Mouse (Mus musculus): Measurements from ENCODE around the gene B4galt4.
"Not testable (repeated sequence)": the region's sequence is repeated elsewhere in the genome, so short reads cannot be mapped to it uniquely, and the experiment has no call there.

B4galt4 gene

DNA sequence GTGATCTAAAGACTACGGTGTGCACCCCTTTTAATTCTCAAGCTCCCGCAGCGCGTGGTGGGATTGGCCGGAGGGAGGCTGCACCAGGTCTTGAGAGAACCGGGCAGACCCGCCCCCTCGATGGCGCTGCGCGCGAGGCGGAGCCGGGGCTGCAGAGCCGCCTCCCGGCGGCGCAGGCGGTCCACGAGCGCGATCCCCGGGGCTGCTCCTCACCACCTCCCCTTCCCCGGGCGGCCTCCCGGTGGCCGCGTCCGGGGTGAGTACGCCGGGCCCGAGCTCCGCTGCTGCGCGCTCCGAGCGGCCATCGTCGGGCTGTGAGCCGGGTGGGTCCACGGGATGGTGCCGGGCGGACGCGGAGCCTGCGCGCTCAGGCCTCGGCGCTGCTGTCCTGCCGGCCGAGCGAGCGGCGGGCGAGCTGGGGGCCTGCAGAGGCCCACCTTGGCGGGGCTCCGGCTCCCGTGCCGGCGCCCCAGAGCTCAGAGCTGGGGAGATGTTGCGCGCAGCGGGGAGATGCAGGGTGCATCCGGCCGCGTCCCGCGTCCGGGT is at the start of gene B4galt4:
B4galt4 (plus strand) TSS at position 152 of the 546 bp plus-strand sequence.
- DNase-seq (ENCODE audit: low spot score in 2 of 2): peak; percentile 48 to 81

DNA sequence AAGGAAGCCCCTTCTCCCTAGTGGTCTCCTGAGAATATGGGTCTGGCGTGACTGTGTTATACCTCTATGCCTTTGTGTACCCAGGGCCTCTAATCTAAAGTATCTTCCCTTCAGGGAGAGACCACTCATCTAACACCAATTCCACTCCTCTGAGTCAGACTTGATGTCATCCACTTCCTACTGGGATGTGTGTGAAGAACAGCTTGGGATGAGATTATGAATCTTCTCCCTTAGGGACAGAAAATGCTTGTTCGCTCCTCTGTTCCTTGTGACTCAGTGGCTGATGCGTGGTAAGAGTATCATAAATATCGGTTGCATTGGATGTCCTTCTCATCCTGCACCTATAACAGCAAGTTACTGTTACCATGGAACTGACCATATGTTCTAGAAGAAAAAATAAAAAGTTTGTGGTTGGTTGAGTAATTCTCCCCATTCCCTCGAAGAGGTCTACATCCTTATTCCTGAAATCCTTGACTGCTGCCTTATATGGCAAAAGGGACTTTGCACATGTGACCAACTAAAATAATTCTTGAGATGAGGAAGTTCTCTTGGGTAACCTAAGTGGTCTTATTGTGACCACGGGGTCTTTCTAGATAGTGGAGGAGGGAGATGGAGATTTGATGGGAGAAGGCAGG is 47.0 kb upstream of the B4galt4 start:
- no peak for DNase-seq (ENCODE audit: low spot score in 2 of 2)

DNA sequence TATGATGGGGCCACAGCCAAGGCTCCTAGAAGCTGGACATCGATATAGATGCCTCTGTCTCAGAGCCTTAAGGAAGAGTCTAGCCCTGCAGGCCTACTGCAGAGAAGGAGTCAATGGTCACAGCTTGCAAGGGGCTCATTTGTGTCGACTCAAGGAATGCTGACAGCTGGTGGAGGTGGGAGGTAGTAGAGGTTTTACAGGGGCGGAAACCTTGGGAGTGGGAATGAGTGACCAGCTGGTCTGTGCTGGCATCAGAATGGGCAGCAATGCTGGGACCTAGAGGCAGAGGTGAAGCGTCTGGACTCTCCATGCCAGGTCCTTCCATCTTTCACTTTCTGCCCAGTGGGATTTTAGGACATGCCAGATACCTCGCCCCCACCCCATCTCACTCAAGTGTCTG is 46.5 kb upstream of the B4galt4 start:
- DNase-seq (ENCODE audit: low spot score in 2 of 2): no peak

DNA sequence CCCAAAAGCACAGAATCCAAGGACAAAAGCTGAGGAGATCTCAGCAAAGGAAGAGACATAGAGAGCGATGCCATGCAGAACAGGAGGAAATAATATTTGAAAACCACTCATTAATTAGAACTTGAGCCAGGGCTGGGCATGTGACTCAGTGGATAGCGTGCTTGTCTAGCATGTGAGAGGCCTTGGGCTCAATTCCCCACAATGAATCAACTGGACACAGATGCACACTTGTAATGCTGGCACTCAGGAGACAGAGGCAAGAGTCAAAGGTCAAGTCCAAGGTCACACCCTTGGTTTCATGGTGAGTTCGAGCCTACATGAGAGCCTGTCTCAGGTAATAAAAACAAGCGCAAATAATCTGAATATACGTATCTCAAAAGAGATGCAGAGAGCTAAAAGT is 44.5 kb upstream of the B4galt4 start:
- DNase-seq (ENCODE audit: low spot score in 2 of 2): no peak

DNA sequence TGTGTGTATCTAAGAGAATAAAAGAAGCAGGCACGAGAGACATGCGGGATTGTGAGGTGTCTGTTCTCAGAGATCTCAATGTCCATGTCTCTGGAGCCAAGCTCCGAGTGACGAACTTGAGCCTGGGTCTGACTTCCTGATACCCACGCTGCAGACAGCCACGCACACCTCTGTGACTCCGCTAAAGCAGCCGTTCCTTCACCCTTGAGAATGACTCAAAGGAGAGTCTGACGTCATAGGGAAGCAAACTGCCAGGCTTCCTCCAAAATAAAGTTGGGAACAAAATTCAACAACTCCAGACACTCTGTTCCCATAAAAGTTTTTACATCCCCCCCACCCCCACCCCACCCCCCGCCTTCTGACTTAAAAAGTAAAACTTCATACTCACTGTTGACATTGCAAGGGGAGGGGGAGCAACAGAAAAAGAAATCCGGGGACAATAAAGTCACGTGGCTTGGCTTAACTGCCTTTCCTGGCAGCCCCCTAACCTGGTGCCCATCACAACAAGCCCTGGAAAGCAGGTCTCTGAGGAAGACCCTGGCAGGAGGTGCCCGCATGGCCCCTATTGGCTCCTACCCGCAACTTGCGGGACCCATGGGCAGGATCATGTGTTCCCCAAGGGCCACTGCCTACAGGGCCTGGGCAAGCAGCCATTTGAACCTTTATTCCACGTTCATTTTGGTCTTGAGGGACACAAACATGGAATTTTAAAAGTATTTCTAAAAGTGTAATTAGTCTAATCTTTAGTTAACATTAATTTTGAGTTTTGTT is 41.5 kb upstream of the B4galt4 start:
- no peak for DNase-seq (ENCODE audit: low spot score in 2 of 2)

DNA sequence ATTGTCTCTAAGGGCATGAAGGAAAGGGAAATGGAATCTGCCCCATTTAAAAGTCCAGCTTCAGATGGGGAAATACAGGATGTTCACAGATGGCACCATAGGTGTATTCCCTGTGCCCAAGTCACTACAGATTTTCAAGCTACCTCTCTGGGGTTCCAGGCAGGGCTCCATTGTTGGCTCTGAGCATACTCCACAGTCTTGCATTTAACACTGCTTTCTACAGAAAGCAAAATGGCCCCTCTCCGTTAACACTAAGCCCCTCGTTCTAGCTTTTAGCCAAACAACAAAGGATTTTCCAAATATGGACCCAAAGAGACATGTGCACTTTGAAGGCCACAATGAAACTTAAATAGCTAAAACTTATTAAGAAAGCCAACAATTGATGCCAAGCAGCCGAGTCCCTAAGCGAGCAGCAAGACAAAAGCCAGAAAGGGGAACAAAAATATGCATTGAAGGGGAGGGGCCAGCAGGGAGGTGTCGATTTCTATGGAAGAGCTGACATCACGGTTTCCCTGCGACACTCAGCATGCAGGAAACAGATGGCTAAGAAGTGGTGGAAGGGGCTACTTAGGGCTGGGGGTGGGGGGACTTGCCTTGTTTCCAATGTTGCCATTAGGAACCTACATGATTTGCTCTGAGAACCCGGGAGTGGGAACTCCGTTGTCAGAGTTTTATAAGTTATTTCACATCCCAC is 40.4 kb upstream of the B4galt4 start:
- DNase-seq (ENCODE audit: low spot score in 2 of 2): no peak

DNA sequence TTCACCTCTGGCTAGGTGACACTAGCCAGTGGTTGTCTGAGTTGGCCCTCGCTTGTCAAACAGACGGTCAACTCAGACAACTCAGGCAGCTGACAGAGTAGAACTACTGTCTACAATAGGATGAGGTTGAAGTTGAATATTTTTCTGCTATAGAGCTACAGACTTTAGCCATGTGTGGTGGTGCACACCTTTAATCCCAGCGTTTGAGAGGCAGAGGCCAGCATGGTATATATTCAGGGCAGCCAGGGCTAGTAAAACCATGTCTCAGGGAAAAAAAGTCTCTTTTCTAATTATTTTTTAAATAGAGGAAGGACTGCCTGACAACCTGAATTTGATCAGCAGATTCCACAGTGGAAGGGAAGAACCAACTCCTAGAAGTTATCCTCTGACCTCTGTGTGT is 39.7 kb upstream of the B4galt4 start:
- no peak for DNase-seq (ENCODE audit: low spot score in 2 of 2)

DNA sequence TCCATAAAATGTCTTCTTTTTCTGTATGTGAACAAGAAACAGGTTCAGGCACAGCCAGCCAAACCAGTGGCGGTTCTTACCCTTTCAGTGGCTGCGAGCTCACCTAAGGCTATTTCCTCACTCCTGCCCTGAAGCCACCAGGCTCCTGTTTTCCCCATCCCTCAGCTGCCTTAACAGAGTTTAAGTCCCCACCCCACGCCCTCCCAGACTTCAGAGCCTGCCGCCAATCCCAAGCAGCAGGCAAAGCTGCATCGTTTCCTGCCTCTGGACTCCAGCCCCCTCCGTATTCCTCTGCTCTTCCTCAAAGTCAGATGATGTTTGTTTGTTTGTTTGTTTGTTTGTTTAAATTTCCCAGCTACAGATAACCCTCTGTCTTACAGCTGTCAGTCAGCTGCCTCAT is 38.6 kb upstream of the B4galt4 start:
- no peak for DNase-seq (ENCODE audit: low spot score in 2 of 2)

DNA sequence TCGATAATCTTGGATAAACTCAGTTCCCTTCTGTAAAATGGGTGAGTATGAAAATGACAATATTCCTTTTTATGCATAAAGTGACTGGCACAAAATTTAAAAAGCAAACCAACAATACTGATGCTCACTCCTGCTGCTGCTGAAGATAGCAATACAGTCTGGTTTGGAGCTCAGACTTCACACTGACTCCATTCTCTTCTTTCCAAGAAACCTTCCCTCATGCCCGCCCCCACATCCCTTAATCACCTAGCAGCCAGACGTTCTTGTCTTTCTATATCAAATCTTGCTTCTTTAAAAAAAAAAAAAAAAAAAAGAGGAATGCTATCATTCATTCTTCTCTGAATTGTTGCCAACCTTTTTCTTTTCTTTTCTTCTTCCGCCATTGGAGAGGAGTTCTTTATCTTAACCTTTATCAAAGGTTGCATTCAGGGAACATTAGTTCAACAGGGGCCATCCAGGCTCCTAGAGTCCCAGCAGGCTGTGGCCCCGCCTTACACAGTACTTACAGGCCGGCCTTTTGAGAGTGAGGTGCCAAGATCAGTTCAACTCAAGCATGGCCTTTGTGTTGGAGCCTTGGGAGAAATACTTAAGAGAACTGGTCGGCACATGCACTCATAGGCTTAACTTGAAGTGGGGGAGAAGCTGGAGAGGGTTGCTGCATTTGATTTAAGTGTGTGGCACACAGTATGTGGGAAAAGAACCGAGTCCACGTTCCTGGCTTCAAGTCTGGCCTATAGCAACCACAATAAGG is 36.4 kb upstream of the B4galt4 start:
- no peak for DNase-seq (ENCODE audit: low spot score in 2 of 2)

DNA sequence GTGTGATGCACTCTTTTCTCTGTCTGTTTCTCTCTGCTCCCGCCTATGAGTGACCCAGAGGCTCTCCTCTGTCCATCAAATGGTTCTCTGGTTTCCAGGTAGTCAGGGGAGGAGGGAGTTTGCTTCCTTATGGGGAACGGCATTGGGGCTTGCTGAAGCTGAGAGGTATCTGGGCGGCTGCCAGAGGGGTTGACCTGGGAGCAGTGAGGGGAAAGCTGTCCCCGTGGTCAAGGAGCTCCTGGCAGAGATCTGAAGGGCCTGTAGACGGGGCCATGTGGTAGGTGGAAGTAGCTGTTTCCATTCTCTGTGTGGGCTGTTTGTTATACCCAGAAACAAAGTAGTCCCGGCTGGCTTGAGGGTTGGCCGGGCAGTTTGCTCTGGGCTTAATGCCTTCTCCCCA is 35.3 kb upstream of the B4galt4 start:
- no peak for DNase-seq (ENCODE audit: low spot score in 2 of 2)

DNA sequence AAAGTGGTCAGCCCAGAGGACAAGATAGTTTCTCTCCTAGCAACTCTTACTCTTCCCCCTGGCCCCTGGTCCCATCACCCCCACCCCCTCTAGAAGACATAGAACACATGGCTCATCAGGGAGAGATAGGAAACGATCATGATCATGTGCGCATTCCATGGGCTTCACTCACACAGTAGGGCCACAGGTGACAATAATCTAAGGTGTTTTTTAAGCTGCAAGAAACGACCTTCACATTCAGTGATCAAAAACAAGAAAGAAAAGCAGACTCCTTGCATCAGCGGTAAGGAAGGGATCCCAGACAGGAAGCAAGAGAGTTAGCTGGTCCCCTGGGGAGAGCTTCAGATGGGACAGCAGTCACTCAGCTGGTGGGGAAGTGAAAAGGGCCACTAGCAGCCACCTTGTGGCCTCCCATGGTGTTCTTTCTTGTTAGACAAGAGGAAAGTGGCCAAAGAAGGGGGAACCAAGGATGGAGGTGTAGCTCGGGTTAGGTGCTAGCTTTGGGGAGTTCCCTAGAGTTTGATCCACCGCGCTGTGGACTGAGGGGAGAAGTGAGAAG is 33.0 kb upstream of the B4galt4 start:
- no peak for DNase-seq (ENCODE audit: low spot score in 2 of 2)

DNA sequence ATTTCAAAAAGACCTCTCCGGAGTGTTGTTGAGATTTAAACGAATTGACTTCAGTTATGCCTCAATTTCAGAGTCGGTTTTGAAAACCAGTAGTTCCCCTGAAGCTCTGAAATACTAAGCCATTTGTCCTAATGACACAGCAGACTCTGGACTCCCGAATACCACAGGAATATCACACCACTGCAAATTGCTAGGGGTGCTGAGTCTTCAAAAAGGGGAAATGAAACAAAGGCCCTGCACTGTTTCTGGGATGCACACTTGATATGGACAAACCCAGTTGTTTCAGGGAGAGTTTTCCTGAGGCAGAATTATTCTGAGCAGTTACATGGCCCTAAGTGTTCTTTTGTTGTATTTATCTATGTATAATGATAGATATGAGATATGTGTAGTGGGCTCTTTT is 30.8 kb upstream of the B4galt4 start:
- DNase-seq (ENCODE audit: low spot score in 2 of 2): no peak

DNA sequence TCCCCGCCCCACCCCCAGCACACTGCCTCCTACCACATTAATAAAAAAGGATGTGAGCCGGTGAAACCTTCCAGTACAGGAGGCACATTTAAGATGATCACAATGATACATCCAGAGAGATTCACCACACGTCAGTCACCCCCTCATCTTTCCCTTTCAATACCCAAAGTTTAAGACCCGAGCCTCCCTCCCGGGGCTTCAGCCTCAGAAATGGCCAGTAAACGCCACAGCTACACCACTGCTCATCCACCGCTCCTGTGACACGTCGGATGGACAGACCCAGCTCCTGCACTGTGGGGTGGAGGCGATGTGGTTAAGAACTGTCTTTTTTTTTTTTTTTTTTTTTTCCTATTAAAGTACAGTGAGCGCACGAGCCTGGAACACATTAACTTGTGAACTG is 30.0 kb upstream of the B4galt4 start:
- DNase-seq (ENCODE audit: low spot score in 2 of 2): no peak

DNA sequence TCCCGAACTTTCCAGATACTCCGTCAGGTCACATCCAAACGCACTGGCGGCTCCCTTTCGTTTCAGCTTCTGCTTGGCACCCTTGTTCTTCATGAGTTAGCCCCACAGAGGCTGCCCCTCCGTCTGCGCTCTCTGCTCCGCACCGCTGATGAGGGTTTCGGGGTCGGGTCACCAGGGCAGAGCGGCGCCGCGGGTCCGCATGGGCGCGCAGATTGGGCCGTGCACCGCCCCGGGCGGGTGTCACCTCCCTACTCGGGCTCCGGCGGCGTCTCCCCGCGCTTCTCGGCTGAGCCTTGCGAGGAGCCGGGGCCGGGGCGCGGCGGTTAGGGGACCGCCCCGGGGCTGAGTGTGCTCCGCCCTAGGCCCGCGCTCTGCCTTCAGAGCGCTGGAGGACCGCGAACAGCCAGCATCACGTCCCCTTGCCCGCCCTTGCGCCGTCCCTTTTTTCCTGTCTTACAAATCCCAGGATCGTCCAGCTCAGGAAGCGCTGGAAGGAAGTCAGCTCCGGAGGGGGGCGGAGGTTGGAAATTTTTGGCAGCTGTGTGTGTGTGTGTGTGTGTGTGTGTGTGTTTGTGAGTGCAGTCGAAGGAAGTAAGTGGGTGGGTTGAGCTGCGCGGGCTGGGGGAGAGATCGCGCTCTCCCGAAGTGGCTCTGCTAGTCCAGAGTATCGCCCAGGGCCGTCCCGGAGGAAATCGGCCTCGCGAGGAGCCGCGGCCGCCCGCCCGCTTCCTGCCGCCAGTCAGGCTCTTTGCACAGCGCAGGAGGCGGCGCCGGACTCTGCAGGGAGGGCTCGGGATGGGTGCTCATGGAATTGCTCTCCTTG is 29.3 kb upstream of the B4galt4 start, which contains the start of gene Arhgap31:
Arhgap31 (minus strand) TSS at position 694 of the 823 bp plus-strand sequence.
- DNase-seq (ENCODE audit: low spot score in 2 of 2): peak in 1 of 2 experiments; percentile 59

DNA sequence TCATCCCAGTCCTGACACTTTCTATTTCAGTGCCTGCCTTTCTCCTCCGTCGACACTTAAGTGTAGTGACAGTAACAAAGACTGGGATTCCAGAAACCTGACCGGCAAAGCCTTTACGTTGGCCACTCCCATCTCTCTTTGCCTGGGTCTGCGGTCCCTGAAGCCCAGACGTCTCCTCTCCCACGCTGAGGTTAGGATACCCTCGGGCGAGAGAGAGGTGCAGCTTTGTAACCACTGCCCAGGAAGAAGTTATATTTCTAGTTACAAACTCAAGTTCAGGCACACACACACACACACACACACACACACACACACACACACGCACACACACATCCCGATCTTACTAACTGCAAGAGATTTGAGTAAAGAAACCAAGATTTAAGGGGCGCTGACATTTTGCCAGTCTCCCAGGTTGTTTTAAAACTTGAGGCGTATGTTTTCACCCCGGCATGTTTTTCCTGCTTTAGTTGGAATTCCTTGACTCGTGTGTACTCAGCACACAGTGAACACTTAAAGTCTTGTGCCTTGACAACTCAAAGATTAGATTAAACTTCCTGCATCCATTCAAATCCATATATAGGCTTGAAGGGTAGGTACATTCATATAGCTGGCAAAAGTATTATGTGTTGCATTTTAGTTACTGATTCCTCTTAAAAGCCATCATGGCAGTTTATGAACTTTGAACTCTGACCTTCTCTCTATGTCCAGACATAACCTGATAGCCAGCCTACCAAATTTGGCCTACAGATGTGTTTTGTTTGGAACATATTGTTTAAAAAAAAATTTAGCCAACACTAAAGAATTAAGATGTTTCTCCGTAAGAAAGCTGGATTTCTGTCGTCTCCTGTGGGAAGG is 28.4 kb upstream of the B4galt4 start:
- no peak for DNase-seq (ENCODE audit: low spot score in 2 of 2)

DNA sequence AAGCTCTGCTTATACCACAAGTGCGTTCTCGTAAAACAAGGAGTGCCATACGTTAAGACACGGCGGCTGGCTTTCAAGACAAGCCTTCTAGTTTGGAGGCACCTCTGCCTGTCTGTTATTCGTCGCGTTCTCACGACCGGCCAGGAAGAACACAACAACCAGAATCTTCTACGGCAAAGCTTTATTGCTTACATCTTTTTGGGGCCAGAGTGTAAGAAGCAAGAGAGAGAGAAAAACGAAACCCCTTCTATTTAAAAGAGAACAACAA is 27.9 kb upstream of the B4galt4 start:
- not testable (repeated sequence) for DNase-seq (ENCODE audit: low spot score in 2 of 2)

DNA sequence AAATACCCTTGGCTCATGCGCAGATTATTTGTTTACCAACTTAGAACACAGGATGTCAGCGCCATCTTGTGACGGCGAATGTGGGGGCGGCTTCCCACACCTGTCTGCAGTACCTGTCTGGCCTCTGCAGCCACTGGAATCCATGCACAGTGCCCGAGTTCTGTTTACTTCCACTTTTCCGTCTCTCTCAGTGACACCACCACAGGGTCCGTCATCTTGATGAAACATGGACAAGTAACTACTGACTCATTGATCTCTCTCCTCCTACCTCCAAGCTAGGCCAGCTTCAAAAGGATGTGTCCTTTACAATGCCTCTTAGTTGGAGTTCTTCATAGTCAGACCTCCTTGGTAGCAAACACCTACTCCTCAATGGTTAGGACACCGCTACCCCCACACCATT is 20.7 kb upstream of the B4galt4 start:
- DNase-seq (ENCODE audit: low spot score in 2 of 2): no peak

DNA sequence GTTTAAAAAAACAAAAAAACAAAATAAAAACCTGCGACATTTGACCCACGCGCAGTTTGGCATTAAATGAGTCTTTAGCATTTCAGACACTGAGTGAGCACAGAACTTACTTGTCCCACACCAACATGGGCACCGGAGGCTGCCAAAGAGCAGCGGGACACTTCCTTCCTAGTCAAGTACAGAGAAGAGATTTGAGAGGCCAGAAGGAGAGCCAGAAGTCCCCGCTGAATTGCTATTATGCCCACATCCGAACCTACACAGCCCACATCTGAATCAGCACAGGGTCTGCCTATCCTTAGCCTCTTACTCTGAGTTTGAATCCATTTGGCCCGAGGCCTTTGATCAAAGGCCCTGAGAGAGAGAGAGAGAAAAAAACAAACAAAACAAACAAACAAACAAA is 17.8 kb upstream of the B4galt4 start:
- no peak for DNase-seq (ENCODE audit: low spot score in 2 of 2)

DNA sequence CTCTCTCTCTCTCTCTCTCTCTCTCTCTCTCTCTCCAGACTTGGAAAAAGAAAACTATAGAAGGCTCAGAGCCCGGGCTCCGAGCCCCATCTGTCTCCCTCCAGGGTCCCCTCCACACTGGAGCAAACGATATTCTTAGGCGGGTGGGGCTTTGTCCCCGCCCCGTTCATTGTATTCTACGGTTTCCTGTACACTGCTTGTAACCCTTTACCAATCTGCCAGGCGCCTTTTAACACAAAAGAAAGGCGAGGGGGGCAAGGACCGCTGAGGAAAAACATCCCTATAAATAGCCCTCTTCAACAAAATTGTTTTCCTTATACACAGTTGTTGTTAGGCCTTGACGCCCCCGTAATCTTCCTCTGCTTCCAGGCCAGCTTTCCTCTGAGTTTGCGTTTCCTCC is 17.1 kb upstream of the B4galt4 start:
- no peak for DNase-seq (ENCODE audit: low spot score in 2 of 2)

DNA sequence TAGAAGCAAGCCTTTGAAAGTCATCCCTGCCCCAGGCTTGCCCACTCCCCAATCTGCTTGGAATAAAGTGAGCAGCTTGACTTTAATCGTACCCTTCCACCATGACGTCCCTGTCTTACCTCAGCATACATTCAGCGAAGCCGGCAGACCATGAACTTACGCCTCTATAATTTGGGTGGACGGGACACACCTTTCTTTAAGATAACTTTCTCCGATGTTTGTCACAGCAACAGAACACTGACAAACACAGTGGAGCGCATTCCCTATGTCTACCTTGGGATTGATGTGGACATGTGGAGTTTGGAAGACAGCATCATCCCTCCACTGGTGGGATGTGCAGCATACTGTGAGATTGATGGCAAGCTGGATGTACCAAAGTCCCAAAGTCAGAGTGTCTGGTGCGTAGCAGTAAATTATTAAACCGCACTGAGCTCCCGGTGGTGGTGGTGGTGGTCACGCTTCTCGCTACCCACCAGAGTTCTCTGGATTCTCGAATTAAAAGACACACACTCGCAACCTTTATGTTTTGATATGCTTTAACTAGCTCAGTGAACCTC is 13.4 kb upstream of the B4galt4 start:
- DNase-seq (ENCODE audit: low spot score in 2 of 2): no peak
